Mouse (Mus musculus): ENCODE results near the gene Kif2c. TPM values are rescaled to one million over a fixed set of nuclear protein-coding genes. Genes with fewer than 3 reads are reported as not detected.
"Not testable (repeated sequence)": the region's sequence is repeated elsewhere in the genome, so short reads cannot be mapped to it uniquely, and the experiment has no call there.

Kif2c gene
- total and polyA plus RNA-seq, 3 experiments = 0.40 to 1.1 (median 0.98) TPM

- peak; percentile 84 for DNase-seq
These were observed 7.0 kb upstream of the Kif2c start for GRCm38 (mm10) chr4:117189382-117189855.

- DNase-seq = no peak
These were observed 6.5 kb upstream of the Kif2c start for GRCm38 (mm10) chr4:117188969-117189368.

- DNase-seq = not testable (repeated sequence)
These were observed 289 bp upstream of the Kif2c start for GRCm38 (mm10) chr4:117182759-117183096.

- DNase-seq = no peak
These were observed 12.5 kb downstream of the Kif2c start for GRCm38 (mm10) chr4:117169936-117170335.

- no peak for DNase-seq
These were observed 21.3 kb downstream of the Kif2c start for GRCm38 (mm10) chr4:117161183-117161582.

- DNase-seq = no peak
These were observed 22.8 kb downstream of the Kif2c start for GRCm38 (mm10) chr4:117159666-117160065.

- DNase-seq = no peak
These were observed 26.1 kb downstream of the Kif2c start for GRCm38 (mm10) chr4:117156372-117156771.

GRCm38 (mm10) chr4:117155792-117156355 lies 26.6 kb downstream of the Kif2c start, which contains the start of gene Rps8:
Gene Rps8 (minus strand): TSS chr4:117156243.
- peak; percentile 92 for DNase-seq

GRCm38 (mm10) chr4:117155020-117155791 lies 27.2 kb downstream of the Kif2c start:
- peak; percentile 52 for DNase-seq

- no peak for DNase-seq
These were observed 29.7 kb downstream of the Kif2c start for GRCm38 (mm10) chr4:117152714-117153113.

- DNase-seq = no peak
These were observed 31.0 kb downstream of the Kif2c start for GRCm38 (mm10) chr4:117151416-117151815.

GRCm38 (mm10) chr4:117150212-117150733 lies 32.2 kb downstream of the Kif2c start:
- no peak for DNase-seq

- no peak for DNase-seq
These were observed 32.9 kb downstream of the Kif2c start for GRCm38 (mm10) chr4:117149291-117150211.

GRCm38 (mm10) chr4:117148815-117149214 lies 33.6 kb downstream of the Kif2c start:
- no peak for DNase-seq

GRCm38 (mm10) chr4:117148047-117148713 lies 34.3 kb downstream of the Kif2c start:
- DNase-seq = no peak

- peak; percentile 84 for DNase-seq
These were observed 36.3 kb downstream of the Kif2c start for GRCm38 (mm10) chr4:117146176-117146575.

- no peak for DNase-seq
These were observed 37.2 kb downstream of the Kif2c start for GRCm38 (mm10) chr4:117145248-117145647.

- no peak for DNase-seq
These were observed 39.4 kb downstream of the Kif2c start for GRCm38 (mm10) chr4:117143023-117143422.

GRCm38 (mm10) chr4:117140613-117141012 lies 41.8 kb downstream of the Kif2c start:
- DNase-seq = no peak

GRCm38 (mm10) chr4:117139217-117139612 lies 43.2 kb downstream of the Kif2c start:
- DNase-seq = peak; percentile 50
